Mouse (Mus musculus) cerebellum, postnatal 36 days (tissue): ENCODE measurements at regions not wholly inside any gene's neighbourhood (a gene's known extent, or its start where the extent isn't known, plus 50 kb on each side); places are given as distances from the start of the nearest gene placed in this dataset.

Source experiments
- DNase-seq, 2 experiments: peaks; one replicate each; pipeline ENCODE4 v3.0.0; 2021 to 2022; ENCODE audit warnings: mixed read lengths in 2 of 2

DNA sequence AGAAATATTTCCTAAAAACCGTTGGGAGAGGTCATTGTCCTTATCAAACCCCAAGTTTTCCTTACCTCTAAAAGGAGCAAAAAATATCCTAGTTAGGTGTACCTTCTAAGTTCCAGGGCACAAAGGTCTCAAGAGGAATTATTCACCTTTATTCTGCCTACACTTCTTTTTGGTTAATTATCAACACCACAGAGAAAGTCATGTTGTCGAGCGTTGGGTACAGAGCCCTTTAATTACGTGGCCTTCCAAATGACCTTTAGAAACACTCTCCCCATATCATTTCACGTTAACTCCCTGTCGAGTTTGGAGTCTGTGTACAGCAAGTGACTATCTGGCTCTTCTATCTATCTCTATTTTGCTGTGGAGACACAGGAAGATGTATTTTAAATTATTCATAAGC, 90.7 kb upstream of the Gm765 start:
- DNase-seq = no peak

DNA sequence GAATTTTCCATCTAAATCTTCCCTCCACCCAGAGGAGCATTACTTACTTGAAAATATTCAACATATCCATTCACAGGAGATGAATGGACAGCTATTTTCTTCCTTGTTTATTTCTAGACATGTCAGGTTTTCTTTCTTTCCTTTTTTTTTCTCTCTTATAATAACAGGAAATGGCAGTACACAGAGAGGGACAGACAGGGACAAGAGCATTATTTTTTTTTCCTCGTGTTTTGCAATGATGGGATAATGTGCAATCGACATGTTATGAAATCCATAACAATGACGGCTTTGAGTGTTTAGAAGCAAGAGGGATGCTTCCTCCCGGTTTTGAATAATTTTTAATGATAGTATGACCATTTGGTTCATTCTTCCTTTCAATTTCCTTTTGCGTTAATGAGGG, 86.6 kb upstream of the Gm765 start:
- DNase-seq = no peak

DNA sequence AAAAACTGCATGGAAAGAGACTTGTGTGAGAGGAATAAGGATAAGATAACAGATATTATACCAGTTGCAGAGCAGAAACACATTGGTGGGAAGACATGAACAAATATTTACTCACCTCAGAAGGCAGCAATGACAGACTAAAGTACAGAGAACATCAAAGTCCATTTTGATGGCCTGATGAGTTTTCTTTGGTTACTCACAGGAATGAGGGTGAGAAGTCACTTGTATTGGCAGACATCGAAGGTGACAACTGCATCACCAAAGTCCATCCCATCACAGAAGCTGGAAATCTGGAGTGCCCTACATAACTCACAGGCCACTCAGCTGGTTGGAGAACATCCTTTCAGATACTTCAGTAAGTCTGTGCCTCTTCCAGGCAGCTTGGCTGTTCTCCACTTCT, 60.1 kb upstream of the Gm765 start:
- no peak for DNase-seq

DNA sequence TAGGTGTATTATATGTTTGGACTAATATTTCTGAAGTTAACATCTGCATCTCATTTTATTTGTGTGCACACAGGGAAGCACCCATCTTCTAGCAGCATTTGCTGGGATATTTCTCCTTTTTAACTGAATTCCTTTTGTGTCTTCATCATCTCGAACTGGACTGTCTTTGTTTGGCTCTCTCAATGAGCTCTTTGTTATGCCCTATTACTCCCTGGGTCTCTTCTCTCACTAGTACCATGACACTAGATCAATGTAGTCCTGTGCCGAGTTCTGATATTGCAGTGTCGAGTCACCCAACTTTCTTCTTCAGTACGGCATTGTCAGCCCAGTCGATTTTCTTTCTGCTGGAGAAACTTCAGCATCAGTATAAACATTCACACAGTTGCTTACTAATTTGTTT, 52.0 kb upstream of the Gm765 start:
- DNase-seq = no peak
